Mouse (Mus musculus) MEL (cell line): ENCODE data around the gene Sgk1.

ENCODE experiments used
- CHD2 ChIP-seq: IDR thresholded peaks from 2 replicates; pipeline ENCODE4 v1.6.1; 2011; ENCODE audit warnings: low read length, improper control_type of control experiment
- CTCF ChIP-seq, 3 experiments: IDR thresholded peaks in 2 of 3; conservative IDR thresholded peaks in 1 of 3; 2 replicates each; pipeline ENCODE4 v1.5.1; 2011 to 2012; ENCODE audit warnings: low read length in 3 of 3, low read depth in 2 of 3, mild to moderate bottlenecking in 2 of 3, improper control_type of control experiment in 1 of 3, inconsistent platforms in 1 of 3, mixed read lengths in 1 of 3, moderate library complexity in 1 of 3; ENCODE audit not compliant: control insufficient read depth in 1 of 3, insufficient read depth in 1 of 3, poor library complexity in 1 of 3, severe bottlenecking in 1 of 3
- E2F4 ChIP-seq: IDR thresholded peaks from 2 replicates; pipeline ENCODE4 v1.6.1; 2011; ENCODE audit warnings: low read depth, low read length, improper control_type of control experiment, borderline replicate concordance
- EP300 ChIP-seq, 2 experiments: IDR thresholded peaks; 2 replicates each; pipeline ENCODE4 v1.6.1; 2011; ENCODE audit warnings: improper control_type of control experiment in 2 of 2, low read length in 2 of 2, low read depth in 1 of 2, mild to moderate bottlenecking in 1 of 2
- HCFC1 ChIP-seq: IDR thresholded peaks from 2 replicates; pipeline ENCODE4 v1.6.1; 2012; ENCODE audit warnings: low read depth, mild to moderate bottlenecking, inconsistent platforms, low read length, improper control_type of control experiment, moderate library complexity
- JUND ChIP-seq: IDR thresholded peaks from 2 replicates; pipeline ENCODE4 v1.6.1; 2011; ENCODE audit warnings: low read depth, mild to moderate bottlenecking, improper control_type of control experiment, low read length
- NRF1 ChIP-seq: IDR thresholded peaks from 2 replicates; pipeline ENCODE4 v1.6.1; 2014; ENCODE audit warnings: low read depth, mild to moderate bottlenecking, inconsistent platforms, low read length, improper control_type of control experiment, moderate library complexity; ENCODE audit not compliant: poor library complexity, insufficient read depth, severe bottlenecking
- POLR2A ChIP-seq, 2 experiments: IDR thresholded peaks; 2 replicates each; pipeline ENCODE4 v1.6.1; 2011 to 2012; ENCODE audit warnings: low read length in 2 of 2, mild to moderate bottlenecking in 2 of 2, control low read depth in 1 of 2, improper control_type of control experiment in 1 of 2, low read depth in 1 of 2, moderate library complexity in 1 of 2; ENCODE audit not compliant: control insufficient read depth in 1 of 2, insufficient read depth in 1 of 2, poor library complexity in 1 of 2
- POLR2AphosphoS5 ChIP-seq: IDR thresholded peaks from 2 replicates; pipeline ENCODE4 v1.6.1; 2012; ENCODE audit warnings: low read depth, borderline replicate concordance, mild to moderate bottlenecking, inconsistent platforms, low read length, moderate library complexity, mixed read lengths
- SIN3A ChIP-seq: IDR thresholded peaks from 2 replicates; pipeline ENCODE4 v1.6.1; 2012; ENCODE audit warnings: low read length, improper control_type of control experiment, inconsistent platforms
- TAL1 ChIP-seq: IDR thresholded peaks from 2 replicates; pipeline ENCODE4 v1.6.1; 2012; ENCODE audit warnings: mild to moderate bottlenecking, inconsistent platforms, low read length, moderate library complexity, mixed read lengths
- TBP ChIP-seq: IDR thresholded peaks from 2 replicates; pipeline ENCODE4 v1.8.0; 2011; ENCODE audit warnings: low read depth, low read length, improper control_type of control experiment
- USF1 ChIP-seq: IDR thresholded peaks from 2 replicates; pipeline ENCODE4 v1.6.1; 2014; ENCODE audit warnings: low read depth, mild to moderate bottlenecking, inconsistent platforms, low read length, improper control_type of control experiment, moderate library complexity

DNA sequence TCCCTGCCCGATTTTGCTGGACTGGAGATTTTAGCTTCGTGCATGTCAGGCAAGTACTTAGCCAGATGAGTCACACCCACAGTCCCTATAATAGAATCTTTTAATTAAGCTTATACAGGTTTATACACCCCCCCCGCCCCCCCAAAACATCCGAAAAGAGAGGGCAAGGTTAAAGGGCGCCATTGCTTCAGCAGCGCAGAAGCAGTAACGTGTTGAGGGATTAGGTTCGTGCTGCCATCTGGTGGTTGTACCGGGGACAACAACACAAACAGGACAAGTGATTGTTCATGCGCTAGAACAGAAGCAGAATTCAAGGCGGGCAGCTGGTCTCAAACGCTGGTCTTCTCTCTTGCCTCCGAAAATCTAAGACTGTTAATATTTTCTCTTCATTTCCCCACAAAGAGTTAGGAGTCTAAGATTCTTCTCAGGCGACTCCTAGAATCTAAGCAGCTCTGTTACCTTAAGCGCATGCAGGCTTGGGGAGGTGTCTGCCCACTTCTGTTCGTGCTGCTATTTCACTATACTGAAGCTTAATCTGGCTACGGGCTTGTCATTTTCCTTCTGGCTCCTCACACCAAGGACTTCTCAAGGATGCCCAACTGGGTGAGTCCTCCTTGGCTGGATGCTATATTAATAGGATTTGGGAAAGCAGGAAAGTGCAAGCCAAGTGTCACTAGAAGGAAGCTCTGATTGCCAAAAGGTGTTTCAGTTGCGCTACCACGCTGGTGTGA lies 128.3 kb downstream of the Sgk1 start:
- TF ChIP-seq POLR2AphosphoS5 (no peak), NRF1 (peak; percentile 53; the same call in 1 of the 2 replicates), SIN3A (no peak), E2F4 (no peak), TBP (no peak), HCFC1 (no peak), CTCF (IDR thresholded peaks at IDR 0.05 in 2 of 3, conservative IDR thresholded peaks at IDR 0.05 in 1 of 3; ENCODE audit: control insufficient read depth in 1 of 3, insufficient read depth in 1 of 3, low read depth in 2 of 3, low read length in 3 of 3, poor library complexity in 1 of 3, severe bottlenecking in 1 of 3) (peak; percentile 71 to 83 (median 75)), TAL1 (no peak), EP300 (IDR thresholded peaks at IDR 0.05; ENCODE audit: low read depth in 1 of 2, low read length in 2 of 2) (no peak), CHD2 (no peak), JUND (no peak), USF1 (no peak), POLR2A (IDR thresholded peaks at IDR 0.05; ENCODE audit: control insufficient read depth in 1 of 2, insufficient read depth in 1 of 2, low read depth in 1 of 2, low read length in 2 of 2, poor library complexity in 1 of 2) (no peak)
